Mouse (Mus musculus) layer of hippocampus, postnatal 10 days (tissue): Measurements from ENCODE around the gene Dhtkd1. TPM values are rescaled to one million over a fixed set of nuclear protein-coding genes. Genes with fewer than 3 reads are reported as not detected.

Experiments
- total RNA-seq, 2 experiments: library from RNA; stranded (reverse); gene quantifications; 2 replicates each; pipeline ENCODE4 v1.2.3; 2021

Dhtkd1 gene
- total RNA-seq, 2 experiments from 2014 or later, result 9.5 to 12.4 TPM

Other genes starting within 250 kb of the Dhtkd1 start
- 100 to 1,000 TPM; 124 to 128 TPM for gene Camk1d, start 228.3 kb downstream of the Dhtkd1 start, total RNA-seq
- gene Nudt5, start 97.8 kb downstream of the Dhtkd1 start, total RNA-seq, result 10 to 100 TPM; 19.5 to 21.6 TPM
- gene Cdc123, start 97.6 kb downstream of the Dhtkd1 start, total RNA-seq, result 100 to 1,000 TPM; 117 to 132 TPM
- gene Gm13199, start 79.9 kb downstream of the Dhtkd1 start, total RNA-seq, result 1 to 10 TPM; 1.8 to 2.1 TPM
- 100 to 1,000 TPM; 103 to 112 TPM for gene Sec61a2, start 47.4 kb downstream of the Dhtkd1 start, total RNA-seq
- 10 to 100 TPM; 18.6 to 19.5 TPM for gene Upf2, start 8.7 kb upstream of the Dhtkd1 start, total RNA-seq
- 1 to 10 TPM; 2.2 to 3.2 TPM for gene Proser2, start 187.4 kb upstream of the Dhtkd1 start, total RNA-seq